Mouse (Mus musculus): ENCODE data around the gene Slc25a33.

DNA sequence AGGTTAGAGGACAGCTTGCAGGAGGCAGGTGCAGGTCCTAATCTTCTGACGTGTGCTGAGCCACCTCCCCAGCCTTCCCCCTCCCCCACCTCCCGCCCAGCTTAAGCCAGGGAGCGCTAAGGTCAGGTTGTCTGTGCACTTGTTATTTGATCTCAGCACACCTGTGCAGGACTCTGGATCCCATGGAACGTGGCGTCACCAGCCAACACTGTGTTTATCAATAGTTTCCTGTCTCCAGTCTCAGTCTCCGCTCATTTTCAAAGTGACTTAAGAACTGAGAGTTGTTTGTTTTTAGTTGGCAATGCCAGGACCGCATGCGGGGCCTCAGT is 19.9 kb upstream of the Slc25a33 start:
- no peak for TF ChIP-seq POLR2A (IDR thresholded peaks at IDR 0.05; ENCODE audit: borderline replicate concordance, insufficient read depth, low read length)
- no peak for TF ChIP-seq CTCF (IDR thresholded peaks at IDR 0.05; ENCODE audit: borderline replicate concordance, insufficient read depth, low read depth, low read length)

All from cerebellum, adult 2 months (tissue).